Mouse (Mus musculus) midbrain, postnatal 0 days (tissue): ENCODE measurements around the gene Tmprss7. TPM values are rescaled to one million over a fixed set of nuclear protein-coding genes. Genes with fewer than 3 reads are reported as not detected.

ENCODE experiments used
- ATAC-seq: fragments of 200-750 bp; cut with Nextera tagmentation; 2 replicates; pipeline ENCODE4 v1.8.0; 2017; ENCODE audit warnings: moderate number of reproducible peaks, mild to moderate bottlenecking, moderate TSS enrichment, moderate library complexity; ENCODE audit not compliant: low FRiP score
- DNase-seq: peaks from one replicate; pipeline ENCODE4 v3.0.0-alpha.2; 2015; ENCODE audit warnings: low spot score
- H3K27ac ChIP-seq: fragments of 300-500 bp; sonication (generic); 2 replicates; pipeline ENCODE4 v1.5.1; 2014; ENCODE audit warnings: low read depth, mild to moderate bottlenecking, low read length, mixed read lengths
- H3K27me3 ChIP-seq: fragments of 300-500 bp; sonication (generic); 2 replicates; pipeline ENCODE4 v1.6.1; 2014; ENCODE audit warnings: low read length, control low read depth, mixed read lengths; ENCODE audit not compliant: insufficient read depth
- H3K36me3 ChIP-seq: fragments of 300-500 bp; sonication (generic); 2 replicates; pipeline ENCODE4 v1.6.1; 2014; ENCODE audit warnings: low read length, control low read depth, mixed read lengths; ENCODE audit not compliant: insufficient read depth
- H3K4me1 ChIP-seq: fragments of 300-500 bp; sonication (generic); 2 replicates; pipeline ENCODE4 v1.6.1; 2014; ENCODE audit warnings: mild to moderate bottlenecking, control low read depth, antibody characterized with exemption, low read length, mixed read lengths; ENCODE audit not compliant: insufficient read depth
- H3K4me2 ChIP-seq: fragments of 300-500 bp; sonication (generic); 2 replicates; pipeline ENCODE4 v1.6.1; 2014; ENCODE audit warnings: low read depth, mild to moderate bottlenecking, low read length, mixed read lengths; ENCODE audit not compliant: poor library complexity, severe bottlenecking
- H3K4me3 ChIP-seq: fragments of 300-500 bp; sonication (generic); 2 replicates; pipeline ENCODE4 v1.5.1; 2014; ENCODE audit warnings: low read depth, mild to moderate bottlenecking, low read length, moderate library complexity
- H3K9ac ChIP-seq: fragments of 300-500 bp; sonication (generic); replicated peaks from 2 replicates; pipeline ENCODE4 v1.6.1; 2014; ENCODE audit warnings: mild to moderate bottlenecking, low read length, moderate library complexity, mixed read lengths; ENCODE audit not compliant: poor library complexity, severe bottlenecking
- H3K9me3 ChIP-seq: fragments of 300-500 bp; sonication (generic); 2 replicates; pipeline ENCODE4 v1.6.1; 2016; ENCODE audit warnings: low read length, control low read depth
- CTCF ChIP-seq: IDR thresholded peaks from 2 replicates; pipeline ENCODE4 v1.5.1; 2016; ENCODE audit warnings: antibody characterized with exemption, mild to moderate bottlenecking
- WGBS: fragments of 180-500 bp; shearing (Covaris S2); extraction: QIAGEN DNeasy Blood & Tissue Kit; methylation state at CpG from one replicate; pipeline ENCODE4 v1.1.7; 2014; 5-methylcytosine and 5-hydroxymethylcytosine counted together
- polyA plus RNA-seq: library from polyadenylated mRNA; unstranded; fragments of >200 nt; fragmentation: Nextera tagmentation; extraction: Ambion mirVana; gene quantifications from 2 replicates; pipeline ENCODE4 v1.2.1, GENCODE M21; 2015
- total RNA-seq: library from RNA; depleted of rRNA; stranded (reverse); fragments of >200 nt; gene quantifications from 2 replicates; pipeline ENCODE4 v1.2.3, GENCODE M21; 2014; rRNA removed

The Tmprss7 gene
- total and polyA plus RNA-seq, 2 experiments from 2014 or later = 1.2 to 1.6 TPM

DNA sequence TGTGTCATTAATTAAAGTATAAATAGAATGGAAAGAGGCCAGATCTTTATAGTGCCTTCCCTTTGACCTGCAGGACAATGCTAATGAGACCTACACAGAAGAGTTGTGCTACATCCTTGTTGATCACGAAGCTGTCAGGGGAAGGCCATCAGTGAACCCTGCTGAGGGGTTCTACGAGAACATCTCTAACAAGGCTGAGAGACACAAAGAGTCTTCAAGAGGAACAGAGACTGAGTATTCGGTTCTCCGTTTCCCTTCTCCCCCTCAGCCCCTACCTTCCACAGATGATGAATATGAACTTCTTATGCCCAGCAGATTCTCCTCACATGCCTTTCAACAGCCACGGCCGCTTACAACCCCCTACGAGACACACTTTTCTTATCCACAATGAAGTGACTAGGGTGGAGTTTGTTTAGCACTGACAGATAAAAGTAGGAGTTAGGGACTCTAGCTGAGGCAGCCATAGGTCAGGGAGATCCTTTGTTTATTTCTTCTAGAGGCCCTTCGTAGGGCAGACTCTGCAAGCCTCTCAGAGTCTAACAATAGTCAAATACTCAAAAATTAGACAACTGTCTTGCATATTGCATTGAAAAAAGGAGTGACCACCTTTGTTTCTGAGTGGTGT, 73.6 kb downstream of the Tmprss7 start:
- Histone ChIP-seq H3K9me3 (no peaks in the 10 kb centered on the region), H3K4me2 (no peak overlapping the region), H3K9ac (no peak overlapping the region), H3K4me1 (no peaks in the 10 kb centered on the region), H3K27ac (no peak overlapping the region), H3K4me3 (no peak overlapping the region), H3K27me3 (no peaks in the 10 kb centered on the region), H3K36me3 (no peaks in the 10 kb centered on the region)
- no peak for TF ChIP-seq CTCF
- no peak for ATAC-seq
- WGBS = 79% methylated on average over 8 of the region's 8 CpGs
- no peak for DNase-seq

DNA sequence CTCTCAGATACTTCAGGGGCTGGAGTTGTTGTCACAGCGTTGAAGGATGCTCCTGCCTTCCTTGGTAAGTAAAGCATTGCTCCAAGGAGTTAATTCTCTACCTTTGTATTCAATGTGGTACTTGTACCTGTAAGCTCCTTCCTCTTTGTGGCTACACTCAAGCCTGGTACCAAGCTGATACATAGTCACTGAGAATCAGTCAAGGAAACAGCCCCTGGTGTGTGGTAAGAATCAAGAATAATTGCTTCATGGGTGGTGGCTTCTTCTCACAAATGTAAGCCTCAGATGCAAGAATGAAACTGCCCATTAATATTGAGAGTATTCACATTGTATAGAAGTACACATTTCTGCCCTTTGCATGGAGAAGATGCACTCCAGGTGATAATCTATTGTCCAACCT, 77.5 kb downstream of the Tmprss7 start:
- H3K4me3 ChIP-seq = no peak overlapping the region
- no peaks in the 10 kb centered on the region for H3K36me3 ChIP-seq
- H3K27me3 ChIP-seq = no peaks in the 10 kb centered on the region
- no peak for TF ChIP-seq CTCF
- H3K9ac ChIP-seq = no peak overlapping the region
- ATAC-seq = no peak
- H3K4me2 ChIP-seq = no peak overlapping the region
- no peak for DNase-seq
- H3K9me3 ChIP-seq = no peaks in the 10 kb centered on the region
- WGBS = 85% methylated on average over 1 of the region's 1 CpGs
- H3K4me1 ChIP-seq = no peaks in the 10 kb centered on the region
- no peak overlapping the region for H3K27ac ChIP-seq

DNA sequence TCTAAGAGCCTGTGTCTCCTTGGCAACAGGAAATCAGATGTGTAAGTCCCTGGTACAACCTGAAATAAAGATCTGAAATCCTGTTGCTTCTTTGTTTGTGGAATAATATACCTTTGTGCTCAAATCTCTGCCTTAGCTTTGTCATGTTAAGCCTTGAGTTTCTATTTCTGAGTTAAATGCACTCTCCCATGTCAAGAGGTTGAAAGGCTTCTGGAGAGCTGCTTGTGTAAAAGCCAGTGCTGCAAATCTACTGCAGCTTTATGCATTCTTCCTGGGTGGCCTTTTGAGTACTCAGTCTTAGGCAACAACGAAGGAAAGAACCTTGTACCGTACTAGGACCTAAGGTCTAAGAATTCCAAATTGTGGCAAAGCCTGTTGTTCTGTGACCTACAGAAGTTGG, 80.2 kb downstream of the Tmprss7 start:
- ATAC-seq (no peak), DNase-seq (no peak)
- Histone ChIP-seq H3K4me3 (no peak overlapping the region), H3K36me3 (no peaks in the 10 kb centered on the region), H3K9ac (no peak overlapping the region), H3K27me3 (no peaks in the 10 kb centered on the region), H3K9me3 (no peaks in the 10 kb centered on the region), H3K27ac (no peak overlapping the region), H3K4me1 (no peaks in the 10 kb centered on the region), H3K4me2 (no peak overlapping the region)
- no peak for TF ChIP-seq CTCF
- WGBS = 38% methylated on average over 2 of the region's 2 CpGs

DNA sequence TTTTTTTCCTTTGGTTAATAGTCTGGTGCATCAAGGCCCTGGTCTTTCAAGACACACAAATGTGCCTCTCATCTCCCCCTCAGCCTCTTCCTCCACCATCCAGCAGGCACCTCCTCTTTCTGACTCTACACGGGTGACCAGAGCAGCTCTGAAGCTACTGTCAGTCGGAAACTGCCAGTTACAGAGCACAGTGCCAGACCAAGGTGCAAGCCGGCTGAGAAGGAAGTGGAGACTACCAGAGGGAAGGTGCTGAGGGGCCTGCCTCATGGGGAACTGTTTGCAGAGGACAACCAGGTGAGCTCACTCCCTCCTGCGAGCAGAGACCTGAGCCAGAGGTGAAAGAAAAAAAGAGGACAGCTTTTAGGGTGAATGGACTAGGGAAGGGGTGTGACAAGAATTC, 83.2 kb downstream of the Tmprss7 start, which contains the start of gene Gcsam:
Gene Gcsam (plus strand): TSS at position 114 of the 400 bp plus-strand sequence.
- no peak for TF ChIP-seq CTCF
- Histone ChIP-seq H3K27me3 (no peaks in the 10 kb centered on the region), H3K4me1 (no peaks in the 10 kb centered on the region), H3K27ac (no peak within 1 kb of the TSS), H3K4me2 (no peak within 1 kb of the TSS), H3K9me3 (no peaks in the 10 kb centered on the region), H3K4me3 (no peak within 1 kb of the TSS), H3K36me3 (no peaks in the 10 kb centered on the region), H3K9ac (no peak within 1 kb of the TSS)
- WGBS = 84% methylated on average over 4 of the region's 4 CpGs
- ATAC-seq (no peak), DNase-seq (no peak)

DNA sequence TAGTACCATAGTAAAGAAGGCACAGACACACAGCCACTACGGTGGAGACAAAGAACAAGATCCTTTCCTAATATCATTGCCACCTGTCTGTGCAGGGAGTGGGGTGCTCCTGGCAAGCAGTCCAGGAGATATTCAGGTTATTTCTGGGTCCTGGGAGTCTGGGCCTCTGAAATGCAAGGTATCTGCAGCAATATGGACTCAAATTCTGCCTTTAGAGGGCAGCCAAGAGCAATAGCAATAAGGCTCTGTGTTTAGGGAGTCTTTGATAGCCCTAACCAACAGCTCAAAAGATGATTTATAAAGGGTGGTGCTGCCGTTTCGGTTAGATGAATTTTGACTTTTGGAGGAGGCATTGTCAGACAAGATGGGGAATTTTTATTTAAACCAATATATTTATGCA, 84.2 kb downstream of the Tmprss7 start:
- 82% methylated on average over 3 of the region's 3 CpGs for WGBS
- no peak for ATAC-seq
- Histone ChIP-seq H3K27ac (no peak overlapping the region), H3K4me1 (no peaks in the 10 kb centered on the region), H3K27me3 (no peaks in the 10 kb centered on the region), H3K4me3 (no peak overlapping the region), H3K4me2 (no peak overlapping the region), H3K9ac (no peak overlapping the region), H3K9me3 (no peaks in the 10 kb centered on the region), H3K36me3 (no peaks in the 10 kb centered on the region)
- peak; percentile 22 for DNase-seq
- peak; percentile 73 for TF ChIP-seq CTCF

DNA sequence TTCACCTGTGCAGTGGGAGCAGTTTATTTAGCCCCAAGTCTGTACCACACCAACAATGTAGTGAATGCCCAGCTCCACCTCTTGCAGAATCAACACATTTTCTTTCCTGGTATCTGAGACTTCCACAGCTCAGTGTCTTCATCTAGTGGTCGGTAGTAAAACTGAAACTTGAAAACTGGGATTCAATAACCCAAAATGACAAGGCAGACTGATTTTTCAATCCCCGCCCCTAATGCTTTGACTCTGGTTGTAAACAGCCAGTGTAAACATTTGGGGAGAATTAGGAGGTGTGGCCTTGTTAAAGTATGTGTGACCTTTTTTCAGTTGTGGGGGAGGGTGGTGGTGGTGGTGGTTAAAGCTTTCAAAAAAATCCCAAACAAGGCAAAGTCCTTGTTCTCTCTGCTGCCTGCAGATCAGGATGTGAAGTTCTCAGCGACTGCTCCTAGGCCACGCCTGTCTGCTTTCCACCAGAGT, 84.9 kb downstream of the Tmprss7 start:
- Histone ChIP-seq H3K4me1 (no peaks in the 10 kb centered on the region), H3K9ac (no peak overlapping the region), H3K4me3 (no peak overlapping the region), H3K4me2 (no peak overlapping the region), H3K27me3 (no peaks in the 10 kb centered on the region), H3K27ac (no peak overlapping the region), H3K36me3 (no peaks in the 10 kb centered on the region), H3K9me3 (no peaks in the 10 kb centered on the region)
- peak; percentile 70; the same call in 1 of the 2 replicates for ATAC-seq
- 60% methylated on average over 4 of the region's 4 CpGs for WGBS
- peak; percentile 96 for TF ChIP-seq CTCF
- DNase-seq = peak; percentile 62

Other genes starting within 250 kb of the Tmprss7 start
- not detected in 2 replicates for gene Gm609, start 200.7 kb downstream of the Tmprss7 start, total RNA-seq
- gene Gm609, start 200.7 kb downstream of the Tmprss7 start, polyA plus RNA-seq = not detected in 2 replicates
- not detected in 2 replicates for gene Gm17783, start 161.6 kb downstream of the Tmprss7 start, total RNA-seq
- gene Gm17783, start 161.6 kb downstream of the Tmprss7 start, polyA plus RNA-seq = not detected in 2 replicates
- not detected in 2 replicates for gene Slc9c1, start 158.3 kb downstream of the Tmprss7 start, total RNA-seq
- not detected in 2 replicates for gene Slc9c1, start 158.3 kb downstream of the Tmprss7 start, polyA plus RNA-seq
- gene Gcsam, start 83.3 kb downstream of the Tmprss7 start, total RNA-seq = not detected in 2 replicates
- gene Gcsam, start 83.3 kb downstream of the Tmprss7 start, polyA plus RNA-seq = not detected in 2 replicates
- gene BC016579, start 39.6 kb downstream of the Tmprss7 start, total RNA-seq = not detected in 2 replicates
- gene BC016579, start 39.6 kb downstream of the Tmprss7 start, polyA plus RNA-seq = not detected in 2 replicates
- gene Tagln3, start 30.9 kb upstream of the Tmprss7 start, total RNA-seq = 141 TPM in 2 replicates
- gene Tagln3, start 30.9 kb upstream of the Tmprss7 start, polyA plus RNA-seq = 221 and 222 TPM in 2 replicates
- gene Abhd10, start 49.3 kb upstream of the Tmprss7 start, total RNA-seq = 21.5 and 24.2 TPM in 2 replicates
- 34.2 and 38.5 TPM in 2 replicates for gene Abhd10, start 49.3 kb upstream of the Tmprss7 start, polyA plus RNA-seq